Mouse (Mus musculus): ENCODE data around the gene Hist2h2ac. TPM values are rescaled to one million over a fixed set of nuclear protein-coding genes. Genes with fewer than 3 reads are reported as not detected.
"Not testable (repeated sequence)": the region's sequence is repeated elsewhere in the genome, so short reads cannot be mapped to it uniquely, and the experiment has no call there.

Gene Hist2h2ac
- total RNA-seq, 2 experiments from 2014 or later = 30.5 to 34.4 TPM

DNA sequence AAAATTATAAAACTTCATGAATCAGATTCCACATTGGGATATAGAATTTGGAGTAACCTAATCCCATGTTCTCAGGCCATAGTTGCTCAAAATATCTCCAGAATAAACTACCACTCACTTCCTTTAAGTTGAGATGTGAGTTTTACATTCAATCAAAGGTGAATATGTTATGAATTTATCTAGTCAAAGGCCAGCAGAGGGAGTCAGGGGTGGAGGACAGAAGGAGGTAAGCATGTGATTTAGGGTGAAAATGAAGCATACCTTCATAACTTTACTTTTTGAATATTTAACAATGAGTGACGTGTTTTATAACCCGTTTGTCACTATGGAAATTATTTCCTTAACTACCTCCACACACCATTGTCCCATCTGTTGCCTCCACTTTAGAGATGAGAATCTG lies 14.2 kb upstream of the Hist2h2ac start:
- intact Hi-C loops (cut with DNase I) = no loop called here

DNA sequence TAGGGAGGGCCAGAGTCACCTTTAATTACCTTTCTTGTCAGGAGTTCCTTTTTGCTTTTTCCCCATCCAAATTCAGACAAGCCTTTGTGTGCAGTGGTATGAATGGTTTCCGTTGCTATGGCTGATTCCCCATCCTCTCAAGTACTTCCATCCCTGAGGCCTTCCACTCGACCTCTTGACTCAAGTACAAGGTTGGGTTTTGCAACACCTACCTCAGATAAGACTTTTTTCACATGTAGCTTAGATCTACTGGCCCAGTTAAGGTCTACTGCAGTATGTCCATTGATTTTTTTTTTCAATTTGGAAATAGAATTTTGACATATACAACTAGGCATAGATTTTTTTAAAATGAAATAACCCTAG lies 11.1 kb upstream of the Hist2h2ac start:
- intact Hi-C loops (cut with DNase I) = no loop called here
- DNase-seq (ENCODE audit: low spot score) = no peak

More for the DNA sequence above, 14.2 kb upstream of the Hist2h2ac start:
- DNase-seq (ENCODE audit: low spot score) = no peak

DNA sequence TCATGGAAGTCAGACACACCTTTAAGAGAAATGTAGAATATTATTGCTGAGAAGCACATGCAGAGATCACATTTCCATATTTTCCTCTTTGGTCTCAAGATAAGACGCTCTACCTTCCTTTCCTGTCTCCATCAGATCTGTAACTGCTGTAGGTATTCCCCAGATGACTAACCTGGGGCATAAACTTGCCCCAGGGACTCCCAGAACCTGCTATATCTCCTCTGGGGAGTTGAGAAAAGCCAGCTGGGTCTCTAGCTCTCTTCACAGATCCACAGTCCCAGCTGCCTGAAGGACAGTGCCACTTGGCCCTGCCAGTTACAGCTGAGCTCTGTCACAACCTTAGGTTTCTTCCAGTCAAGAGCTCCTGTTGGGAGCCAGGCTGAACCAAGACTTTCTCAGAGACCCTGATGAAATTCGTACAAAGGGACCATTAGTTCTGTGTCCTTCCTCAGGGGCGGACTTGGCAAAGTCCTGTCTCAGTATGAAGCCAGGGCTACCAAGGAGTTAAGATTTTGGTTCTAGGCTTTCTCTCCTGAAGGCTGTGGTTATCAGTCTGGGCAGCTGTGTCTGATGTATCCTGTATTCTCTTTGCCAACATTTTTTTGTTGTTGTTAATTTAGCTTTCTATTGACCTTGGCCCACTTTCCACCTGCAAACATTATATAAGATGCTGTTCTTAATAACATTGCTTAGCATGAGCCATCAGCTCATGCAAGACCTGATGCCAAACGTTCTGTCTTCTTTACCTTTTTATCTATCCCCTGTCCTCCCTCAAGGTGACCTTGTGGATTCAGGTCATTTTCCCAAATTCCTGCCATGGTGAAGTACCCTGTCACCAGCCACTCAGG lies 10.5 kb upstream of the Hist2h2ac start:
- no peak for DNase-seq (ENCODE audit: low spot score)
- intact Hi-C loops (cut with DNase I) = no loop called here

DNA sequence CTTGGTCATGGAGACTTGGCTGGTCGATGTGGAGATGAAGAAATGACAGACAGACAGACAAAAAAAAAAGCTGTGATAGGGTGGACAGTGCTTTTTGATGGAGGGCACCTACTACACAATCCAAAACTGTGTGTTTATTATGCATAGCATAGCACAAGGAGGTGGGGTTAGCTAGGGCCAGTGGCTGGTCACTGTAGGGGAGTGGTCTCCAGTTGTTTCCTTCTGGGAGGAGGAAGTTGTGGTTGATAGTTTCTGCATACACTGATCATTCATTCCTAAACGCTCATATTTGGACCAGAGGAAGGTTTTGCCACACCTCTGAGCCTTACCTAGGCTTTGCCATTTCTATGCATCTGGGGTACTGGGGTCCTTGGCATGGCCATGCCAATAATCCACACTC lies 9.7 kb upstream of the Hist2h2ac start:
- intact Hi-C loops (cut with DNase I) = no loop called here
- no peak for DNase-seq (ENCODE audit: low spot score)

DNA sequence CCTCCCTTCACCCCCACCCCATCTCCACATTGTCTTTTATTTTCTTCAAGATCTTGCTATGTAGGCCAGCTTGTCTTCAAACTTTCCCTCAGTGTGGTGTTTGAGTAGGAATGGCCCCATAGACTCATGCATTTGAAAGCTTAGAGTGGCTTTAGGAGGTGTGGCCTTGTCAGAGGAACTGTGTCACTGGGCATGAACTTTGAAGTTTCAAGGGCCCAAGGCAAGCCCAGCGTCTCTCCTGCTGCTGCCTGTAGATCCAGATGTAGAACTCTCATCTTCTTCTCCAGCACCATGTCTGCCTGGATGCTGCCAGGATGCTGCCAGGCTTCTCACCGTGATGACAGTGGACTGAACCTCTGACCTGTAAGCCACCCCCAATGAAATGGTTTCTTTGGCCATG lies 8.1 kb upstream of the Hist2h2ac start:
- intact Hi-C loops (cut with DNase I) = no loop called here

DNA sequence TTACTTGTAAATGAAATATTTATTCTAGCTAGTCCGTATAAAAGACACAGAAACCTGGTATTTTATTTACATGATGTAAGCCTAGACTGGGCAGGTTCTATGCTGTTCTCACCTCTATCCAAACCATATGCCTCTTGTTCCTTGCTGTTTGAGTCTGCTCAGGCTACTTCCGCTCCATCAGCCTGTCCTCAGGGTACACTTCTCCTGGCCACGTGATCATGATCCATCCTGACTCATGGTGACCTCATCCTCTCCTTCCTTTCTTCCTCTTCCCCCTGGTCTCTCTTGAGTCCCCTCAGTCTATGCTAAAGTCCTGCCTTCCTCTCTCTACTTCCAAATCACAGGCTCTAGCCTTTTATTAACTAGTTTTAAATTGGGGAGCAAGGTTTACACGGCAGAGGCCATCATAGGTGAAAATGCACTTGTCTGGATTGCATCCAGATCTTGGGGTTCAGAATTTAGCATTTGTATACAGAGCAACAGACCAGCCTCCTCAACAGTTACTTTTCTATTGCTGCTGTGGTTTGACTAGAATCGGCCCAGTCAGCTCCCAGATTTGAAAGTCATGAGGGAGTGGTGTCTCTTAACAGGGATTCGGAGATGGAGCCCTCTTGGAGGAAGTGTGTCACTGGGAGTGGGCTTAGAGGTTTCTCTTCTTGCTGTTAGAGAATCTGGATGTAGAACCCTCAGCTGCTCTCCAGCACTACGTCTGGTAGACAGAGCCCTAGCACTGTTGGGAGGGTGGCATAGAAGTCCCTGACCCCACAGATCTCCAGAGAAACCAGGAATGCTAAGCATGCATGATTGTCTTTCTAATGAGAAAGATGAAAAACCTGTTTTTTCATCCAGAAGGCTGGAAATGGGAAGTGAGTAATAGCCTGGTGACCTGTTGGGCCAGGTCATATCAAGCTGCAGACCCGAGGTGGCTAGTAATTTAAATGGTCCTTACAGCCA lies 6.3 kb upstream of the Hist2h2ac start:
- intact Hi-C loops (cut with DNase I) = no loop called here
- no peak for DNase-seq (ENCODE audit: low spot score)

More for the DNA sequence above, 8.1 kb upstream of the Hist2h2ac start:
- no peak for DNase-seq (ENCODE audit: low spot score)

DNA sequence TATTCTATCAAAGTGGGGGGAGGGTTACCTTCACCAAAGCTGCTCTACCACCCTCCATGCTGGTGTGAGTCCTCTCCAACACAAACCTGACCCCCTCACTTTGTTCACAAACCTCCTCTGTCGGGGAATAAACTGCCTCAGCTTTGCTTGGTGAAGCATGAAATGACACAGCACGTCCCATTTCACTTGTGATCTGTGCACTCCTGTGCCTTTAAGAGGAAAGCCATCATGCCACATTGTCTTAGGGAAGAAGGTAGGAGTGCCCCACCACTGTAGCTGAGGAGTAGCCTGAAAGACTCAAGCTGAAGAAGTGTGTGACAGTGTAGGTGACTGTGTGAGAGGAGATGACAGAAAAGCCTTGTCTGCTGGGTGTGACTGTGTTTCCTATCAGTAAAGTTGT lies 4.7 kb upstream of the Hist2h2ac start:
- DNase-seq (ENCODE audit: low spot score) = no peak
- intact Hi-C loops (cut with DNase I) = no loop called here

DNA sequence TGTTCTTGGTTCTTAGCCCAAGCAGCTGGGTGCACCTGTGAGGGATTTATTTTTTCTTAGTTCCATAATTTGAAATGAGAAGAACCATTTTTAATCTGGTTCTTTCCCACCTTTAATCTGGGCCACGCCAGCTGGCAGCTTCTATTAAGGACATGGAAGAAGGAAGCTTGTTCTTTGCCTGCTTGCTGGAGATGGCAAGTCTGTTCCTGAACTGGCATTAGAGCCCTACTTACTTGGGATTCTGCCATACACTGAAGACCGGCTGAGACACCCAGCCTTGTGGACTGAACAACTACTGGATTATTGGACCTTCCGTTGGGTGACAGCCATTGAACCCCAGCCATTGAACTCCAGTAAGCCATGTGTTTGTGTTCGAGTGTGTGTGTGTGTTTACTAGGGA lies 2.1 kb upstream of the Hist2h2ac start:
- intact Hi-C loops (cut with DNase I) = no loop called here

DNA sequence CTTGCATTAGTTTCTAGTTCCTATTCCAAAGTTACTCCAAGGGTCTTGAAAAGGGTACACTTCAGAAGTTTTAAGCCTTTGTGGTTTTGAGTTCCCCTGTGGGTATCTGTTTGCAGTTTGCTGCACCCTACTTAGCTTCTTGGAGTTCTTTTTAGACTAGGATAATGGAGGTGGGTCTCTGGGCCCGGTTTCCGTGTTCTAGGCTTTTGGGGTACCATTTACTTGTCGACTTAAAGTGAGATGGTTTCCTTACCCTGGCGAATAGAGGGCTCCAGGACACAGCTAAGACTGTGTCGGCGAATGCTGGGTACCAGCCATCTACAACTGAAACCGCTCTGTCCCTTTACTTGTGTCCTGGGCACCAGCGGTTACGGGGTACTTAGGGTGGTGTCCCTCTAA lies 959 bp upstream of the Hist2h2ac start:
- intact Hi-C loops (cut with DNase I) = loop anchor here (2.0 kb wide), 1 partner anchor 47 kb away; the partner anchor contains the start of genes Hist2h2bb and Hist2h3b
- DNase-seq (ENCODE audit: low spot score) = no peak

More for the DNA sequence above, 2.1 kb upstream of the Hist2h2ac start:
- no peak for DNase-seq (ENCODE audit: low spot score)

DNA sequence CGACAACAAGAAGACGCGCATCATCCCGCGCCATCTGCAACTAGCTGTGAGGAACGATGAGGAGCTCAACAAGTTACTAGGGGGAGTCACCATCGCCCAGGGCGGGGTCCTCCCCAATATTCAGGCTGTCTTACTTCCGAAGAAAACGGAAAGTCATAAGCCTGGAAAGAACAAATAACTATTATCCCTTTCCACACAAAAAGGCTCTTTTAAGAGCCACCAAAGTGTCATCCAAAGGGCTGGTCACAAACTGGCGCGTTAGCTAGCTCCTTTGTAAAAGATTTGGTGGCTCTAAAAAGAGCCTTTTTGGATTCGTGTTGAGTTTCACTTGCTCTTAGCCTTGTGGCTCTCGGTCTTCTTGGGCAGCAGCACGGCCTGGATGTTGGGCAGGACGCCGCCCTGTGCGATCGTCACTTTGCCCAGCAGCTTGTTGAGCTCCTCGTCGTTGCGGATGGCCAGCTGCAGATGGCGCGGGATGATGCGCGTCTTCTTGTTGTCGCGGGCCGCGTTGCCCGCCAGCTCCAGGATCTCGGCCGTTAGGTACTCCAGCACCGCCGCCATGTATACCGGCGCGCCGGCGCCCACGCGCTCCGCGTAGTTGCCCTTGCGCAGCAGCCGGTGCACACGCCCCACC lies 432 bp downstream of the Hist2h2ac start:
- intact Hi-C loops (cut with DNase I) = loop anchor here (2.0 kb wide), 1 partner anchor 49 kb away; the partner anchor contains the start of genes Hist2h2bb and Hist2h3b
- not testable (repeated sequence) for DNase-seq (ENCODE audit: low spot score)

DNA sequence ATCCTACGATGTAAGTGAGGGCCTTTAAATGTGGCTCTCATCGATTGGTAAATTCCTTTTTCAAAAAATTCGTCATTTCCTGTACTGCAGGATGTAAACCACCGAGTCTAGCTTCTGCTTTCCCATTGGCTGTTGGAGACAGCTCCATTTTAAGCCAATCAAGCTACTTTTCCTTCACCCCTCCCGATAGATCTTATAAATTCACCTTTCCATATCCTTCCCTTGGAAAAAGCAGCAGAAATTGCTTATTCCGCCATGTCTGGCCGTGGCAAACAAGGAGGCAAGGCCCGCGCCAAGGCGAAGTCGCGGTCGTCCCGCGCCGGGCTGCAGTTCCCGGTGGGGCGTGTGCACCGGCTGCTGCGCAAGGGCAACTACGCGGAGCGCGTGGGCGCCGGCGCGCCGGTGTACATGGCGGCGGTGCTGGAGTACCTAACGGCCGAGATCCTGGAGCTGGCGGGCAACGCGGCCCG lies 984 bp downstream of the Hist2h2ac start, which contains the start of the genes Bola1 and Hist2h2ab:
Bola1 (minus strand) TSS at position 49 of the 470 bp plus-strand sequence.
Hist2h2ab (plus strand) TSS at position 205 of the 470 bp plus-strand sequence.
- DNase-seq (ENCODE audit: low spot score) = peak; percentile 61
- intact Hi-C loops (cut with DNase I) = loop anchor here (2.0 kb wide), 2 partner anchors 49 kb away; partner anchors contain the start of genes Hist2h2bb and Hist2h3b

DNA sequence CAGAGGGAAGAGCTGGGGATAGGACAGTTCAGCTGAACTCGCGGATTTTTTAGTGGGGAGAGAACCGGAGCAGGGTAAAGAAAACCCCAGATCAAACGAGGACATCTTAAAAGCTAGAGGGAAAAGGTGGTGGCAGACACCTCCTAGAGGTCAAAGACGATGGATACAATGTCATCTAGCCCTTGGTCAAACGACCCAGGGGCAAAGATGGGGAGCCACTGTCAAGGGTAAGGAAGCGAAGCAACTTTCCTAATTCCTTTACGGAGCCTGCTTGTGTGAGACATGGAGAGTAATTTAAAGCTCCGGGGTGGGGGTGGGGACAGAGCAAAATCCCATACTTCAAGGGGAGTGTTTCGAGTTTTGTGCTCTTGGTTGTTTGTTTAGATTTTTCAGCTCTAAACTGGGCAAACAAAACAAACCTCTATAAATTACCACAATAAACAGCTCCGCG lies 1.5 kb downstream of the Hist2h2ac start:
- no peak for DNase-seq (ENCODE audit: low spot score)
- intact Hi-C loops (cut with DNase I) = loop anchor here (2.0 kb wide), 1 partner anchor 48 kb away; no protein-coding TSS in a partner anchor

DNA sequence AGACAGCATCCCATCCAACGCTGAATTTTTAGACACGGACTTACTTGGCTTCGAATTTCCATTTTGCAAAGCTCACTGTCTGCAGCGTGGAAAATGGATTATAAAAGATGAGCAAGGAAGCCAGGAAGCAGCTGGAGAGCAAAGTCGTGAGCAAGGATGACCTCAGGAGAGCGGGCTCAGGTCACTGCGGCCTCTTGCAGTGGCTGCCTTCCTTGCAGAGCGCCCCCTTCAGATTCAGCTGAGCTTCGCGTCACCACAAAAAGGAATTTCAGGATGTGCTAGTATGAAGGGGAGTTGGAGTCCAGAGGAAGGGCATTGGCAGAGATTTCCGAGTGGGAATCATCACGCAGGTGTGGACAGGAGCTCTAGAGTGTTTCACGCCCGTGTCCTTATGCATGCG lies 11.4 kb downstream of the Hist2h2ac start:
- intact Hi-C loops (cut with DNase I) = no loop called here
- DNase-seq (ENCODE audit: low spot score) = no peak

DNA sequence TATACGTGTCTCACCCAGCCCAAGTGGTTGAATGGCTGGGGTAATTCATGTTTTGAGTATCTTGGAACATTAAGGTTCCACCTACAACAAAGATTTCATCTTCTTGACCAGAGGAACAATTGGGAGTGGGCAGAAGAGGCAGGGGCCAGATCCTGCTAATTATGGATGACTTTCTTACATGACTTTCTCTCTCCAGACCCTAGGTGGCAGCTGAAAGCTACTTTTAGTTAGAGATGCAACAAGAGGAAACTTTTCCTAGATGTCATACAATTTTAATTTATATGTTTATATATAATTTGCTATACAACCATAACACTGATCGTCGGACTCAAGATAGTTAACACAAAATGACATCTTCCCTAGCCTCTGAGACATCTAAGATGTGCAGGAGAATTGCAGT lies 12.9 kb downstream of the Hist2h2ac start:
- intact Hi-C loops (cut with DNase I) = no loop called here
- DNase-seq (ENCODE audit: low spot score) = no peak

DNA sequence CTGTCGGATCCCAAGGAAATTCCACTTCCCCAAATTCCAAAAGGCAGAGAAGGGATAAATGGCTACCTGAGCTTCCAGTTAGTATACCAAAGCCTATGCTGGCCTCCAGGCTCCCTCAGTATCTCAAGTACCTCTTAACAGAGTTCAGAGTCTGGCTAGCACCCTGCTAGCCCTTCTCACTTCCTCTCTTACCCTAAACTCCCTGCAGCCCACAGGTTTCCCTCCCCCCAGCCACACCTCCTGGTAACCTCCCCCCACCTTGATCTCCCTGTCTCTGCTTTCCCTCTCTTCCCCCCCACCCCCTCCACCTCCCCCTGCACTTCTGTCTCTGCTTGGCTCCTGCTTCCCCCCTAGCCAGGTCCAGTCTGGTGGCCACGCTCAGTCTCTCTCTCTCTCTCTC lies 20.9 kb downstream of the Hist2h2ac start:
- DNase-seq (ENCODE audit: low spot score) = no peak
- intact Hi-C loops (cut with DNase I) = no loop called here

DNA sequence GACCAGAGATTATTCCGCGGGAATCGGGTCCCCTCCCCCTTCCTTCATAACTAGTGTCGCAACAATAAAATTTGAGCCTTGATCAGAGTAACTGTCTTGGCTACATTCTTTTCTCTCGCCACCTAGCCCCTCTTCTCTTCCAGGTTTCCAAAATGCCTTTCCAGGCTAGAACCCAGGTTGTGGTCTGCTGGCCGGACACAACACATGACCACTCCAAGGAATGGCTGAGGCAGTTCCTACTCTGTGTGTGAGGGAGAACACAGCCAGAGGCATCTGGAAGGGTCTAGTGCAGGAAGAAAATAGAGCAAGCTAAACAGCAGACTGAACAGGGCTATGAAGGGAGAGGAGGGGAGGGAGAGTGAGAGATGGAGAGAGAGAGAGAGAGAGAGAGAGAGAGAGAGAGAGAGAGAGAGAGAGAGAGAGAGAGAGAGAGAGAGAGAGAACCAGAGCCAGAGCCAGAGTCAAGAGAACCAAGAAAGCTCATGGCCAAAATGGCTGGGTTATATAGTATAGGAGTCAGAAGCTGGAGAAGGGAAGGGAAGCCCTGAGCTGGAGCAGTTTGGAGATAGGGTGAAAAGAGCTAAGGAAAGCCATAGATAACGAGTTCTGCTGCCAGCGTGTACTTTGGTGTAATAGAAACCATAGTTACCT lies 22.0 kb downstream of the Hist2h2ac start:
- not testable (repeated sequence) for DNase-seq (ENCODE audit: low spot score)

DNA sequence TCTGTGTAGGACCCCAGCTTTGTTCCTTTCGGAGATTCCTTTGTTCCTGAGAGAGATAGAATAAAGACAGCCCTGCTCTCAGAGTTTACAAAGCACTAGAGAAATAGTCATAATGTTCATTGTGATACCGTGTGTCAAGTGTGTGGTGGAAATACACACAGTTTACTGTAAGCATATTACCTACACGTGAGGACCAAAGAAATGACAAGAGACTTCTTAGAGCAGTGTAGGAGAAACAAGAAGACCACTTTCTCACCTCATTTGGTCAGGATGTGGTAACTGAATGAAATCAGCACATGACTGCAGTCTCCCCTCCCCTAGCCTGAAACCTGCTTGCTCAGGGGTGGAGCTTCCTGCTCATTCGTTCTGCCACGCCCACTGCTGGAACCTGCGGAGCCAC lies 22.5 kb downstream of the Hist2h2ac start:
- DNase-seq (ENCODE audit: low spot score) = no peak
- intact Hi-C loops (cut with DNase I) = no loop called here

More for the DNA sequence above, 22.0 kb downstream of the Hist2h2ac start:
- intact Hi-C loops (cut with DNase I) = not testable (repeated sequence)

DNA sequence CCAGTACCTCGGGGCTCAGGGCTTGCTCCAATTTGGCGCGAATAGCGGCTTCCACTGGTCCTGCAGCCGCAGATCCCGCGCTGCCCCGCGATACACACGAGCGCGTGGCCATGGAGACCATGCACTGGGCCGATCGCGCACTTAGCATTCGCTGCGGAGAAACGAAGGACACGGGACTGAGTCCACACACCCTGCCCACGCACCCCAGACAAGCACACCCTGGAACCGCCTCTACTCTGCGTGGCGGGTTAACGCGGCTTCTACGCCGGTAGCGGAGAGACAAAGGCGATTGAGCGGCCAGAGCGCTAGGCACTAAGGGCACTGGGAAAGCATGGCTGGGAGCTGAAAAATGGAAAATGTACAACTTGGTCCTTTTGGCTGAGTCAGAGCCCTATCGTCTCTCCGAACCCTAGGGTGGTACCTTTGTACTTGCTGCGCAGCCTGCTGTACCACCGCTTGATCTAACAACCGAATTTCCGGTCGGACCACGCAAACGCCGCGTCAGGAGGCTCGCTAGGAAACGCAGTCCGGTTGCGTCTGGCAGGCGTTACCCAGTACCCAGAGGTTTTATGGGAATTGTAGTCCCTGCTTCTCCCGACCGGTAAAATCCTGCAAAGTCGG lies 23.4 kb downstream of the Hist2h2ac start:
- intact Hi-C loops (cut with DNase I) = no loop called here
- peak; percentile 81 for DNase-seq (ENCODE audit: low spot score)
